Mouse (Mus musculus): ENCODE data around the gene Ube2m. TPM values are rescaled to one million over a fixed set of nuclear protein-coding genes. Genes with fewer than 3 reads are reported as not detected.

The Ube2m gene
- total and polyA plus RNA-seq, 2 experiments from 2014 or later, result 153 to 320 TPM

DNA sequence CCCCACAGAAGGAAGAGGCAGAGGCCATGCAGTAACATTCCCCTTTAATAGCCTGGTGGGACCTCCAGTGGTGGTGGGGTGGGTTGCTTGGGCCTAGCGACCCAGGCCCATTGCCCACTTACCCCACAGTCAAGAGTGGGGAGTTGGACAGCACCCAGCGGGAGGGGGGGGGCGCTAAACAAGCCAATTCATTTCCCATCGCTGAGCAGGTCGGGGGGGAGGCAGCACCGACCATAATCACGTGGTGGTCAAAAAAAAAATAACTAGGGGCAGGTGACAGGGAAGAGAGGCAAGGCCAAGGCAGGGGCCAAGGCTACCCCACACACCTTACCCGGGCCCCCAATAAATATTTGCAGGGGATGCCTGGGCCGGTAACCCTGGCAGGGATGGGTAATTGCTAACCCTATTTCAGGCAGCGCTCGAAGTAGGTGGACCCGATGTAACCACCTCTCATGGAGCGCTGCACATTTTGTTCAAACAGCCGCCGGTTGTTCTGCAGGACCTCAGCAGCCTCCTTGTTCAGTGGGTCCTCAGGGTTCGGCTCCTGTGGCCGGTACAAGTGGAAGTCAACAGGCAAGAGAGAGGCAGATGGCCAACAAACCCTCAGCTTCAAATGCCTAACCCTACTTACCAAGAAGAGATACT, 2.7 kb downstream of the Ube2m start:
- Histone ChIP-seq H3K9ac (replicated peaks; ENCODE audit: low read length) (peak overlapping the region; percentile 73; the same call in 1 of the 2 replicates), H3K4me1 (ENCODE audit: insufficient read depth, low read length) (peaks cover 9% of the 10 kb centered on the region; the same call in 1 of the 2 replicates), H3K4me3 (ENCODE audit: low read length) (no peak overlapping the region), H3K4me2 (ENCODE audit: low read depth, low read length) (peak overlapping the region; percentile 92; the same call in 1 of the 2 replicates), H3K36me3 (ENCODE audit: insufficient read depth, low read length) (peaks cover 36% of the 10 kb centered on the region), H3K9me3 (ENCODE audit: low read length) (no peaks in the 10 kb centered on the region), H3K27me3 (ENCODE audit: insufficient read depth, low read length) (no peaks in the 10 kb centered on the region), H3K27ac (peak overlapping the region; percentile 96; the same call in 1 of the 2 replicates)
- 83% methylated on average over 17 of the region's 17 CpGs for WGBS
- peak; percentile 16; the same call in 1 of the 2 replicates for TF ChIP-seq CTCF (IDR thresholded peaks at IDR 0.05; ENCODE audit: low read depth)
- no peak for DNase-seq (ENCODE audit: low spot score)
- ATAC-seq, result no peak

DNA sequence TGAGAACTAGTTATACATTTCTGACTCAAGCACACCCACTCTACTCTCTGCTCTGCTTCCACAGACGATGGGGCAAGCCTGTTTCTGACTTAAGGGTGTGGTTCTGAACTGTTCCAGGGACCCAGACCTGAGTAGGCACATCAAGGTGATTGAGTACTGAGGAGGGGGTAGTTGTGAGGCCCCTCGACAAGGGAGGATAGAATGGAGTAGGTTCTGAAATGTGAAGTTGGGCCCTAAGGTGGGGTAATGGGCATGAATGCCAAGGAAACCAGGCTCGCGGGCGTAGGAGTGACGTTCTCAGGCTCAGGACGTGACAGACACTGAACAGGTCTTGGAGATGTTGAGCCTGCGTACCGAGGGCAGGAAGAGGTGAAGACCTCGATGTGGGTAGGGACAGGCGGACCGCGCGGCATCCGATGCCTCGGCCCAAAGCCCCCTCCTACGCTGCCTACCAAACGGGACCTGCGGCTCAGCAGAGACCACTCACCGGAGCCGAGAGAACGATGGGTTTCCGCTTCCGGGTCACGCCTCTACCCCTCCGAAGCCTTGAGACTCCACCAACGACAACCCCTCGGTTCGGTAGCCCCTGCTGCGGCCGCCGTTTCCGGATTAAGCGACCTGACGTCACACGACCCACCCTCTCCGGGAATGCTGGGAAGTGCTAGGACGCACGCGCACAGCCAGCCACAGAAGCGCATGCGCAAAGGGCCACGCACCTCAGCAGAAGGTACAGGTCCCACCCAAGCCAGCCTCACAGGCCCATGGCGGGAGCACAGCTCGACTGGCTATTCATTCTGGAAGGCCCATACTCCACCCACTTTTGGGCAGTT, 3.7 kb downstream of the Ube2m start, which contains the start of gene Chmp2a:
Gene Chmp2a (minus strand): TSS at position 660 of the 830 bp plus-strand sequence.
- Histone ChIP-seq H3K9ac (replicated peaks; ENCODE audit: low read length) (peak within 1 kb of the TSS; percentile 73), H3K36me3 (ENCODE audit: insufficient read depth, low read length) (peaks cover 46% of the 10 kb centered on the region), H3K4me1 (ENCODE audit: insufficient read depth, low read length) (peaks cover 9% of the 10 kb centered on the region; the same call in 1 of the 2 replicates), H3K4me3 (ENCODE audit: low read length) (peak within 1 kb of the TSS; percentile 53), H3K4me2 (ENCODE audit: low read depth, low read length) (peak within 1 kb of the TSS; percentile 92), H3K9me3 (ENCODE audit: low read length) (no peaks in the 10 kb centered on the region), H3K27me3 (ENCODE audit: insufficient read depth, low read length) (no peaks in the 10 kb centered on the region), H3K27ac (peak within 1 kb of the TSS; percentile 96)
- DNase-seq (ENCODE audit: low spot score) (peak; percentile 99), ATAC-seq (peak; percentile 85)
- 0% methylated on average over 45 of the region's 45 CpGs for WGBS
- TF ChIP-seq CTCF (IDR thresholded peaks at IDR 0.05; ENCODE audit: low read depth), result no peak

DNA sequence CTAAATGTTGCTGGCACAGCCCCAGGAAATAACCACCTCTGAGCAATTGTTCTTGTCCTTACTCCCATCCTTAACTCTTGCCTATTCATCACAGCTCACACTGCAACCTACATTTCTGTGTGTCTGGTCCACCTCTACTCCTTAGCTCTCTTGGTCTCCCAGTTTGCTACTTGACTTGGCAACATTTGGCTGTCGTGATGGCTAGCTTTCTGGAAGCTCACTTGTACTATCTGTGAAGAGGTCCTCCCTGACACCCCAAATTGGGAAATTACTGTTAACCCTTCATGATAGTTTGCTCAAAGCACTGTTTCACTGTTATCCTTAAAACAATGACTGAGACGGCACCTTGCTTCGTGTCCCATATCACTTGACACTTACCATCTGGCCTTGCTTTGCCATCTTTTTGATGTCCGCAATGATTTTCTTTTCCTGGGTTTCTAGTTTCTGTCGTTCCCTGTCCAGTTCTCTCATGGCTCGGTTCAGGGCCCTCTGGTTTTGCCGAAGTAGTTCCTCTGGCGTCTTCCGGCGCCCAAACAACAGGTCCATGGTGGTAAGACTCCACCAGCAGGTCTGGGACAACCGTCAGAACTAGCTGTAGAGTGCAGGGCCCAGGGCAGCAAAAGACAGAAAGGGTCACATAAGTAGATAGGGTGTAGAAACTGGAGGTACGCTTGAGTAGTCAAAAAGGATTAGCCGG, 4.5 kb downstream of the Ube2m start:
- 49% methylated on average over 13 of the region's 13 CpGs for WGBS

GRCm38 (mm10) chr7:13032541-13032940, 5.5 kb downstream of the Ube2m start:
- H3K27me3 ChIP-seq (ENCODE audit: insufficient read depth, low read length), result no peaks in the 10 kb centered on the region
- H3K36me3 ChIP-seq (ENCODE audit: insufficient read depth, low read length), result peaks cover 64% of the 10 kb centered on the region
- H3K27ac ChIP-seq, result peak overlapping the region; percentile 20; the same call in 1 of the 2 replicates
- DNase-seq (ENCODE audit: low spot score) (no peak), ATAC-seq (no peak)
- no peaks in the 10 kb centered on the region for H3K9me3 ChIP-seq (ENCODE audit: low read length)
- 91% methylated on average over 7 of the region's 7 CpGs for whole genome bisulfite sequencing
- no peak overlapping the region for H3K4me3 ChIP-seq (ENCODE audit: low read length)
- H3K4me2 ChIP-seq (ENCODE audit: low read depth, low read length), result no peak overlapping the region
- H3K4me1 ChIP-seq (ENCODE audit: insufficient read depth, low read length), result 0 out of 2 replicates have a peak, but pooled peaks cover 5% of the 10 kb centered on the region
- TF ChIP-seq CTCF (IDR thresholded peaks at IDR 0.05; ENCODE audit: low read depth), result no peak
- H3K9ac ChIP-seq (replicated peaks; ENCODE audit: low read length), result no peak overlapping the region

More for the DNA sequence above, 4.5 kb downstream of the Ube2m start:
- Histone ChIP-seq H3K9ac (replicated peaks; ENCODE audit: low read length) (peak overlapping the region; percentile 73), H3K4me1 (ENCODE audit: insufficient read depth, low read length) (peaks cover 5% of the 10 kb centered on the region; the same call in 1 of the 2 replicates), H3K36me3 (ENCODE audit: insufficient read depth, low read length) (peaks cover 54% of the 10 kb centered on the region), H3K27me3 (ENCODE audit: insufficient read depth, low read length) (no peaks in the 10 kb centered on the region), H3K4me3 (ENCODE audit: low read length) (peak overlapping the region; percentile 53), H3K4me2 (ENCODE audit: low read depth, low read length) (peak overlapping the region; percentile 92), H3K27ac (peak overlapping the region; percentile 96), H3K9me3 (ENCODE audit: low read length) (no peaks in the 10 kb centered on the region)
- no peak for DNase-seq (ENCODE audit: low spot score)
- no peak for ATAC-seq
- no peak for TF ChIP-seq CTCF (IDR thresholded peaks at IDR 0.05; ENCODE audit: low read depth)

DNA sequence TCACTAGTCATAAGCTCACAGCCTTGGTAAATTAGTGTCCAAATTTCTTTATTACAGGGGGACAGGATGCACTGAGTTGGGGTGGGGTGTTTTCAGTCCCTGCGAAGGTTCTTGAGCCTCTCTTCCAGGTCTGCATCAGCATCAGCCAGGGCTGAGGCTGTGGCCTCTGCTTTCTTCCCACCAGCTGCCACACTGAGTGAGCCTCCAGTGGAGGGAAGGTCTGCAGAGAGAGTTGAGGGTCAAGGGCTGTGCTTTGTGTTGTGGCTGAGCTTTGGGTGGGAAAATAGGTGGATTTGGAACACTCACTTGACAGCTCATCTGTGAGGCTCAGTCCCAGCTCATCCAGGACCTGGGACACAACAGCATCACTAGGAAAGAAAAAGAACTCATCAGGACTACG, 6.1 kb downstream of the Ube2m start:
- DNase-seq (ENCODE audit: low spot score), result no peak
- no peak overlapping the region for H3K27ac ChIP-seq
- no peak for ATAC-seq

GRCm38 (mm10) chr7:13031069-13031468, 7.0 kb downstream of the Ube2m start:
- Histone ChIP-seq H3K27me3 (ENCODE audit: insufficient read depth, low read length) (no peaks in the 10 kb centered on the region), H3K9me3 (ENCODE audit: low read length) (no peaks in the 10 kb centered on the region), H3K4me3 (ENCODE audit: low read length) (no peak overlapping the region), H3K4me1 (ENCODE audit: insufficient read depth, low read length) (0 out of 2 replicates have a peak, but pooled peaks cover 5% of the 10 kb centered on the region), H3K27ac (no peak overlapping the region), H3K9ac (replicated peaks; ENCODE audit: low read length) (no peak overlapping the region), H3K36me3 (ENCODE audit: insufficient read depth, low read length) (peaks cover 74% of the 10 kb centered on the region), H3K4me2 (ENCODE audit: low read depth, low read length) (no peak overlapping the region)
- DNase-seq (ENCODE audit: low spot score) (peak; percentile 63), ATAC-seq (no peak)
- TF ChIP-seq CTCF (IDR thresholded peaks at IDR 0.05; ENCODE audit: low read depth), result peak; percentile 59
- WGBS, result 61% methylated on average over 5 of the region's 5 CpGs

More for the DNA sequence above, 6.1 kb downstream of the Ube2m start:
- no peak overlapping the region for H3K4me2 ChIP-seq (ENCODE audit: low read depth, low read length)
- no peak overlapping the region for H3K9ac ChIP-seq (replicated peaks; ENCODE audit: low read length)
- H3K36me3 ChIP-seq (ENCODE audit: insufficient read depth, low read length), result peaks cover 70% of the 10 kb centered on the region
- no peak for TF ChIP-seq CTCF (IDR thresholded peaks at IDR 0.05; ENCODE audit: low read depth)
- 79% methylated on average over 2 of the region's 2 CpGs for WGBS
- H3K4me3 ChIP-seq (ENCODE audit: low read length), result no peak overlapping the region
- H3K4me1 ChIP-seq (ENCODE audit: insufficient read depth, low read length), result 0 out of 2 replicates have a peak, but pooled peaks cover 5% of the 10 kb centered on the region
- H3K9me3 ChIP-seq (ENCODE audit: low read length), result no peaks in the 10 kb centered on the region
- H3K27me3 ChIP-seq (ENCODE audit: insufficient read depth, low read length), result no peaks in the 10 kb centered on the region
